8 mouse cellular contexts compared by ENCODE assay signal in genomic region chr11:58955143-58955867, GRCm38 (mm10). TPM values are rescaled to one million over a fixed set of nuclear protein-coding genes. Genes with fewer than 3 reads are reported as not detected.
DNase-seq lines count a peak whose midpoint lies in the region; ATAC-seq lines count a peak whose summit lies in the region.

No protein-coding gene starts in this region.

- no peaks in the 10 kb centered on the region for H3K9me3 ChIP-seq in embryonic facial prominence, embryonic 11.5 days (replicated peaks; ENCODE audit: control insufficient read depth, low read length)
- H3K9me3 ChIP-seq in intestine, embryonic 14.5 days (ENCODE audit: control insufficient read depth, low read length) = no peaks in the 10 kb centered on the region
- no peaks in the 10 kb centered on the region for H3K9me3 ChIP-seq in midbrain, embryonic 11.5 days (ENCODE audit: control insufficient read depth, low read length)

- peak overlapping the region; percentile 74 for H3K4me2 ChIP-seq in embryonic facial prominence, embryonic 11.5 days (ENCODE audit: low read depth, low read length)
- peak overlapping the region; percentile 94 for H3K4me2 ChIP-seq in intestine, embryonic 14.5 days (ENCODE audit: low read length)
- peak overlapping the region; percentile 84 for H3K4me2 ChIP-seq in midbrain, embryonic 11.5 days

- H3K4me1 ChIP-seq in embryonic facial prominence, embryonic 11.5 days (ENCODE audit: control insufficient read depth, insufficient read depth, low read length) = no peaks in the 10 kb centered on the region; the same call in 1 of the 2 replicates
- H3K4me1 ChIP-seq in intestine, embryonic 14.5 days (replicated peaks; ENCODE audit: control insufficient read depth, insufficient read depth, low read length) = peaks cover 26% of the 10 kb centered on the region
- H3K4me1 ChIP-seq in midbrain, embryonic 11.5 days (ENCODE audit: control insufficient read depth, insufficient read depth, low read length) = peaks cover 35% of the 10 kb centered on the region

- H3K27me3 ChIP-seq in embryonic facial prominence, embryonic 11.5 days (ENCODE audit: control insufficient read depth, insufficient read depth, low read length) = peaks cover 5% of the 10 kb centered on the region; the same call in 1 of the 2 replicates
- H3K27me3 ChIP-seq in intestine, embryonic 14.5 days (replicated peaks; ENCODE audit: control insufficient read depth, insufficient read depth, low read length) = no peaks in the 10 kb centered on the region
- H3K27me3 ChIP-seq in midbrain, embryonic 11.5 days (ENCODE audit: control insufficient read depth, insufficient read depth, low read length) = peaks cover 11% of the 10 kb centered on the region; the same call in 1 of the 2 replicates

- peak overlapping the region; percentile 62 for H3K4me3 ChIP-seq in embryonic facial prominence, embryonic 11.5 days (ENCODE audit: low read depth, low read length)
- H3K4me3 ChIP-seq in intestine, embryonic 14.5 days (ENCODE audit: low read depth, low read length) = peak overlapping the region; percentile 80
- peak overlapping the region; percentile 88 for H3K4me3 ChIP-seq in midbrain, embryonic 11.5 days (ENCODE audit: low read depth, low read length)

- no peaks in the 10 kb centered on the region for H3K36me3 ChIP-seq in embryonic facial prominence, embryonic 11.5 days (replicated peaks; ENCODE audit: control insufficient read depth, insufficient read depth, low read depth, low read length)
- H3K36me3 ChIP-seq in intestine, embryonic 14.5 days (ENCODE audit: control insufficient read depth, insufficient read depth, low read length) = peaks cover 19% of the 10 kb centered on the region
- H3K36me3 ChIP-seq in midbrain, embryonic 11.5 days (ENCODE audit: control insufficient read depth, insufficient read depth, low read length) = no peaks in the 10 kb centered on the region

- DNase-seq in embryo, embryonic 10.5 days (ENCODE audit: low spot score) = peak; percentile 65
- no peak for DNase-seq in embryo, embryonic 10 days (ENCODE audit: low spot score)
- DNase-seq in A20 (ENCODE audit: low read depth, low spot score) = peak; percentile 40
- peak; percentile 57 for DNase-seq in embryonic facial prominence, embryonic 11.5 days (ENCODE audit: low spot score)
- peak; percentile 61 for DNase-seq in intestine, embryonic 14.5 days (ENCODE audit: low spot score)
- DNase-seq in midbrain, embryonic 11.5 days (ENCODE audit: low spot score, missing footprints) = peak; percentile 98
- DNase-seq in urinary bladder, postnatal 4 days (ENCODE audit: low spot score in 2 of 2) = no peak
- no peak for DNase-seq in left cerebral cortex, adult 8-10 months (ENCODE audit: low spot score in 2 of 2)

- peak overlapping the region; percentile 97 for H3K27ac ChIP-seq in embryonic facial prominence, embryonic 11.5 days (replicated peaks; ENCODE audit: low read depth, low read length)
- H3K27ac ChIP-seq in intestine, embryonic 14.5 days (ENCODE audit: low read depth) = peak overlapping the region; percentile 100
- peak overlapping the region; percentile 95 for H3K27ac ChIP-seq in midbrain, embryonic 11.5 days (ENCODE audit: low read depth, low read length)

- H3K9ac ChIP-seq in embryonic facial prominence, embryonic 11.5 days (replicated peaks; ENCODE audit: low read length) = peak overlapping the region; percentile 83
- peak overlapping the region; percentile 95 for H3K9ac ChIP-seq in intestine, embryonic 14.5 days (ENCODE audit: low read length)
- peak overlapping the region; percentile 98 for H3K9ac ChIP-seq in midbrain, embryonic 11.5 days (ENCODE audit: low read length)

- no peak; the same call in 1 of the 2 replicates for ATAC-seq in embryonic facial prominence, embryonic 11.5 days (replicated peaks; ENCODE audit: insufficient number of reproducible peaks, low FRiP score, low TSS enrichment, low read depth)
- ATAC-seq in intestine, embryonic 14.5 days (replicated peaks; ENCODE audit: low FRiP score, low TSS enrichment, low read depth) = peak; percentile 29; the same call in 1 of the 2 replicates
- ATAC-seq in midbrain, embryonic 11.5 days (ENCODE audit: low FRiP score) = no peak

- under 1% methylated on average over 20 of the region's 20 CpGs for WGBS in embryonic facial prominence, embryonic 11.5 days
- under 1% methylated on average over 20 of the region's 20 CpGs for WGBS in intestine, embryonic 14.5 days
- WGBS in midbrain, embryonic 11.5 days = 0% methylated on average over 20 of the region's 20 CpGs

RNA-seq across cellular contexts. Expression of gene Hist3h2a, which starts 0.8 kb away (rescaled TPM):
- polyA plus RNA-seq in embryonic facial prominence, embryonic 11.5 days (2014; fragmentation: Nextera tagmentation; extraction: Ambion mirVana) = 33.0 and 35.0 TPM in 2 replicates
- 28.7 and 30.3 TPM in 2 replicates for polyA plus RNA-seq in intestine, embryonic 14.5 days (2014; fragmentation: Nextera tagmentation; extraction: Ambion mirVana)
- 57.8 and 61.8 TPM in 2 replicates for polyA plus RNA-seq in midbrain, embryonic 11.5 days (2014; fragmentation: Nextera tagmentation; extraction: Ambion mirVana)
- 10 to 100 TPM; 54.1 to 63.0 (median 57.1) TPM for total RNA-seq in left cerebral cortex, adult 8-10 months (2022)

RNA-seq across cellular contexts. Expression of gene Trim17, which starts 0.8 kb away (rescaled TPM):
- polyA plus RNA-seq in embryonic facial prominence, embryonic 11.5 days (2014; fragmentation: Nextera tagmentation; extraction: Ambion mirVana) = 0.14 and 0.39 TPM in 2 replicates
- polyA plus RNA-seq in intestine, embryonic 14.5 days (2014; fragmentation: Nextera tagmentation; extraction: Ambion mirVana) = 0.24 and 0.28 TPM in 2 replicates
- 0.45 and 0.62 TPM in 2 replicates for polyA plus RNA-seq in midbrain, embryonic 11.5 days (2014; fragmentation: Nextera tagmentation; extraction: Ambion mirVana)
- 1 to 10 TPM; 3.7 to 5.0 (median 4.1) TPM for total RNA-seq in left cerebral cortex, adult 8-10 months (2022)

RNA-seq across cellular contexts. Expression of gene Hist3h2ba, which starts 6.6 kb away (rescaled TPM):
- polyA plus RNA-seq in embryonic facial prominence, embryonic 11.5 days (2014; fragmentation: Nextera tagmentation; extraction: Ambion mirVana) = 45.1 and 52.2 TPM in 2 replicates
- 24.9 and 26.3 TPM in 2 replicates for polyA plus RNA-seq in intestine, embryonic 14.5 days (2014; fragmentation: Nextera tagmentation; extraction: Ambion mirVana)
- 99.9 and 101 TPM in 2 replicates for polyA plus RNA-seq in midbrain, embryonic 11.5 days (2014; fragmentation: Nextera tagmentation; extraction: Ambion mirVana)
- 100 to 1,000 TPM in 3 of 4 experiments, 10 to 100 TPM in 1; 96.1 to 129 (median 115) TPM for total RNA-seq in left cerebral cortex, adult 8-10 months (2022)

RNA-seq across cellular contexts. Expression of gene Rnf187, which starts 16.6 kb away (rescaled TPM):
- 315 and 331 TPM in 2 replicates for polyA plus RNA-seq in embryonic facial prominence, embryonic 11.5 days (2014; fragmentation: Nextera tagmentation; extraction: Ambion mirVana)
- 240 and 258 TPM in 2 replicates for polyA plus RNA-seq in intestine, embryonic 14.5 days (2014; fragmentation: Nextera tagmentation; extraction: Ambion mirVana)
- polyA plus RNA-seq in midbrain, embryonic 11.5 days (2014; fragmentation: Nextera tagmentation; extraction: Ambion mirVana) = 354 and 381 TPM in 2 replicates
- 100 to 1,000 TPM; 448 to 480 (median 462) TPM for total RNA-seq in left cerebral cortex, adult 8-10 months (2022)

RNA-seq across cellular contexts. Expression of gene Trim11, which starts 22.6 kb away (rescaled TPM):
- polyA plus RNA-seq in embryonic facial prominence, embryonic 11.5 days (2014; fragmentation: Nextera tagmentation; extraction: Ambion mirVana) = 15.0 and 18.4 TPM in 2 replicates
- 16.5 and 19.6 TPM in 2 replicates for polyA plus RNA-seq in intestine, embryonic 14.5 days (2014; fragmentation: Nextera tagmentation; extraction: Ambion mirVana)
- 17.6 and 18.5 TPM in 2 replicates for polyA plus RNA-seq in midbrain, embryonic 11.5 days (2014; fragmentation: Nextera tagmentation; extraction: Ambion mirVana)
- 10 to 100 TPM; 22.6 to 27.6 (median 26.7) TPM for total RNA-seq in left cerebral cortex, adult 8-10 months (2022)

Comparison
In these comparisons a context has a peak if more than half of its experiments do, and no peak if none do; other contexts are left out.
1. DNase-seq: peak in embryo, embryonic 10.5 days (single experiment), A20 (single experiment), embryonic facial prominence, embryonic 11.5 days (single experiment), intestine, embryonic 14.5 days (single experiment) and midbrain, embryonic 11.5 days (single experiment); none in embryo, embryonic 10 days (single experiment), urinary bladder, postnatal 4 days (0 of 2) and left cerebral cortex, adult 8-10 months (0 of 2).
2. Peak in every context shown above with its lines, with median percentiles within 50 percentile points of each other: H3K27ac ChIP-seq, H3K4me2 ChIP-seq, H3K4me3 ChIP-seq and H3K9ac ChIP-seq.